Mouse (Mus musculus) kidney, embryonic 16.5 days (tissue): Measurements from ENCODE around the gene Rps3. TPM values are rescaled to one million over a fixed set of nuclear protein-coding genes. Genes with fewer than 3 reads are reported as not detected.

Experiments
- ATAC-seq: fragments of 200-750 bp; cut with Nextera tagmentation; 2 replicates; pipeline ENCODE4 v1.8.0; 2017; ENCODE audit warnings: moderate TSS enrichment; ENCODE audit not compliant: low FRiP score, low TSS enrichment
- H3K27ac ChIP-seq: fragments of 300-500 bp; sonication (generic); 2 replicates; pipeline ENCODE4 v1.5.1; 2014; ENCODE audit warnings: low read length
- H3K27me3 ChIP-seq: fragments of 300-500 bp; sonication (generic); 2 replicates; pipeline ENCODE4 v1.6.1; 2014; ENCODE audit warnings: low read length, control low read depth, mixed read lengths; ENCODE audit not compliant: insufficient read depth
- H3K36me3 ChIP-seq: fragments of 300-500 bp; sonication (generic); 2 replicates; pipeline ENCODE4 v1.6.1; 2014; ENCODE audit warnings: low read length, control low read depth, mixed read lengths; ENCODE audit not compliant: insufficient read depth
- H3K4me1 ChIP-seq: fragments of 300-500 bp; sonication (generic); 2 replicates; pipeline ENCODE4 v1.6.1; 2014; ENCODE audit warnings: low read length, control low read depth, mixed read lengths; ENCODE audit not compliant: insufficient read depth
- H3K4me2 ChIP-seq: fragments of 300-500 bp; sonication (generic); replicated peaks from 2 replicates; pipeline ENCODE4 v1.6.1; 2014; ENCODE audit warnings: low read depth, low read length
- H3K4me3 ChIP-seq: fragments of 300-500 bp; sonication (generic); 2 replicates; pipeline ENCODE4 v1.5.1; 2014; ENCODE audit warnings: mild to moderate bottlenecking, low read length
- H3K9ac ChIP-seq: fragments of 300-500 bp; sonication (generic); replicated peaks from 2 replicates; pipeline ENCODE4 v1.6.1; 2014; ENCODE audit warnings: low read length
- H3K9me3 ChIP-seq: fragments of 300-500 bp; sonication (generic); 2 replicates; pipeline ENCODE4 v1.6.1; 2016; ENCODE audit warnings: low read length, control low read depth
- WGBS: fragments of 180-500 bp; shearing (Covaris S2); extraction: QIAGEN DNeasy Blood & Tissue Kit; methylation state at CpG from one replicate; pipeline ENCODE4 v1.1.7; 2014; 5-methylcytosine and 5-hydroxymethylcytosine counted together
- polyA plus RNA-seq: library from polyadenylated mRNA; unstranded; fragments of >200 nt; fragmentation: Nextera tagmentation; extraction: Ambion mirVana; gene quantifications from 2 replicates; pipeline ENCODE4 v1.2.1, GENCODE M21; 2015

Rps3 gene
- polyA plus RNA-seq, 1 experiment from 2014 or later, result 752 TPM

GRCm38 (mm10) chr7:99483924-99484319, 384 bp upstream of the Rps3 start:
- Histone ChIP-seq H3K9me3 (no peaks in the 10 kb centered on the region), H3K27ac (no peak overlapping the region; the same call in 1 of the 2 replicates), H3K4me2 (peak overlapping the region; percentile 50), H3K9ac (peak overlapping the region; percentile 32; the same call in 1 of the 2 replicates), H3K4me3 (peak overlapping the region; percentile 85), H3K36me3 (peaks cover 34% of the 10 kb centered on the region), H3K27me3 (0 out of 2 replicates have a peak, but pooled peaks cover 5% of the 10 kb centered on the region), H3K4me1 (peaks cover 25% of the 10 kb centered on the region)
- peak; percentile 31; the same call in 1 of the 2 replicates for ATAC-seq
- WGBS, result 43% methylated on average over 8 of the region's 8 CpGs

DNA sequence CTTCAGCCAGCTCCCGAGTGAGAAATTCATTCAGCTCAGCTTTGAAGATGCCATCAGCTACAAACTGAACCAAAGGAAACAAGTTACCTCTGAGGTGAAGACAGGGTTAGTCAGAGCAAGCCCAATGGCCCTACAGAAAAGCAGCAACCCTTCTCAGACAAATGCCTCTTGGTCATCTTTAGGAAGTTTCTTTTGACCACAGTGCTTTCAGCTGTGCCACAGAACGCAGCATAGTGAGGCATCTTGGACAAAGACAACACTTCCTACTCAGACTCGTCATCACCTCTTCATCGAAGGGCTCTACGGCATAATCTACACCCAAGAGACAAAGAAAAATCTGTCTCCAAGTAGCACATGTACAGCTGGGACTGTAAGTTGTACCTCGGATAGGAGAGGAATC, 901 bp downstream of the Rps3 start:
- Histone ChIP-seq H3K36me3 (peaks cover 47% of the 10 kb centered on the region), H3K27me3 (0 out of 2 replicates have a peak, but pooled peaks cover 3% of the 10 kb centered on the region), H3K4me2 (peak overlapping the region; percentile 87), H3K9ac (peak overlapping the region; percentile 94), H3K4me3 (peak overlapping the region; percentile 85), H3K9me3 (no peaks in the 10 kb centered on the region), H3K4me1 (peaks cover 35% of the 10 kb centered on the region), H3K27ac (peak overlapping the region; percentile 82)
- 1% methylated on average over 6 of the region's 6 CpGs for WGBS
- no peak for ATAC-seq

- H3K4me3 ChIP-seq, result no peak overlapping the region
- H3K27me3 ChIP-seq, result no peaks in the 10 kb centered on the region
- H3K9me3 ChIP-seq, result no peaks in the 10 kb centered on the region
- H3K36me3 ChIP-seq, result peaks cover 80% of the 10 kb centered on the region
- no peak overlapping the region for H3K9ac ChIP-seq
- H3K4me2 ChIP-seq, result no peak overlapping the region
- no peak overlapping the region for H3K27ac ChIP-seq
- no peak for ATAC-seq
- 90% methylated on average over 5 of the region's 5 CpGs for WGBS
- peaks cover 33% of the 10 kb centered on the region for H3K4me1 ChIP-seq
Observed at GRCm38 (mm10) chr7:99477235-99477634, 6.3 kb downstream of the Rps3 start.

DNA sequence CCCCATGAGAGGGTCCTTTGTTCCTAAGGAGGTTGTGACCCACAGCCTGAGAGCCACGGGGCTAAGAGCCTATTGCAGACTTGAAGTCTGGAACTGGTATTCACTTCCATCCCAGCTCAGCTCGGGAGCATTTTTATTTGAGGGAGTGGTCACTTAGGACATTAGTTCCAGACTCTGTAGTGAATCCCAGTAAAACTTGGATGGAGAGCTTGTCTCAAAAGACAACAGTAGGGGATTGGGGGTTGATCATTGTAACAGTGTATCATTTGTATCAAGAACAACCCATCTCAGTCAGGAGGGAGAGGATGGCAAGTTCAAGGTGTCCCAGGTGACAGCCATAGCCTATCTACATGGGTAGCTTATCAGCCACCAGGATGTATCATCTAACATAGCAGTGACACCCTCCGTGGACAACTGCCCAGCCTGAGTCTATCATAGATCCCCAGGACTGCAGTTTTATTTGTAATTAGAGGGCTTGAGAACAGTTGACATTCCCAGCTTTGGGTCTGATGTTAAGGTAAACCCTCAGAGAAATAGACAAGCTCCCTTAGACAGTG, 6.9 kb downstream of the Rps3 start:
- no peak overlapping the region for H3K27ac ChIP-seq
- no peak for ATAC-seq
- WGBS, result 36% methylated on average over 3 of the region's 3 CpGs

DNA sequence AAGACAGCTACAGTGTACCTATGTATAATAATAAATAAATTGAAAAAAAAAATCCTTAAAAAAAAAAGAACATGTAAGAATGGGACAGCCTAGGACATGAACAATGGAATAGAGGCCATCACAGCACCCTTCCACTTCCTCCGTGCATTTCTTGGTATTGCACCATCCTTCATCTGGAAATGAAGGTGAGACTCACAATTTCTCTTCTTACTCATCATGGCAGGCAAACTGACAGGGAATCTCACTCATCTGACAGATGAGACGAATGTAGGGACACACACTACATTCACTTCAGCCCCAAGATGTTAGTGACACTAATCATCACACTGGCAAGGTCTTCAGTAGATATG, 8.0 kb downstream of the Rps3 start:
- no peak for ATAC-seq
- Histone ChIP-seq H3K27me3 (no peaks in the 10 kb centered on the region), H3K27ac (no peak overlapping the region), H3K4me1 (peaks cover 16% of the 10 kb centered on the region), H3K4me3 (no peak overlapping the region), H3K36me3 (peaks cover 71% of the 10 kb centered on the region), H3K4me2 (no peak overlapping the region), H3K9me3 (no peaks in the 10 kb centered on the region), H3K9ac (no peak overlapping the region)
- 87% methylated on average over 2 of the region's 2 CpGs for WGBS

More for the DNA sequence above, 6.9 kb downstream of the Rps3 start:
- Histone ChIP-seq H3K36me3 (peaks cover 78% of the 10 kb centered on the region), H3K27me3 (no peaks in the 10 kb centered on the region), H3K9me3 (no peaks in the 10 kb centered on the region), H3K4me1 (peaks cover 27% of the 10 kb centered on the region), H3K4me2 (no peak overlapping the region), H3K9ac (no peak overlapping the region), H3K4me3 (no peak overlapping the region)

GRCm38 (mm10) chr7:99474836-99475561, 8.5 kb downstream of the Rps3 start:
- H3K27ac ChIP-seq, result peak overlapping the region; percentile 29; the same call in 1 of the 2 replicates
- peaks cover 65% of the 10 kb centered on the region for H3K36me3 ChIP-seq
- 0 out of 2 replicates have a peak overlapping the region, but pooled peaks have one; percentile 2 for H3K9ac ChIP-seq
- ATAC-seq, result 0 out of 2 replicates have a peak, but pooled peaks have one; percentile 19
- H3K4me1 ChIP-seq, result peaks cover 11% of the 10 kb centered on the region; the same call in 1 of the 2 replicates
- no peaks in the 10 kb centered on the region for H3K9me3 ChIP-seq
- H3K4me2 ChIP-seq, result no peak overlapping the region
- no peaks in the 10 kb centered on the region for H3K27me3 ChIP-seq
- WGBS, result 63% methylated on average over 12 of the region's 12 CpGs
- no peak overlapping the region for H3K4me3 ChIP-seq

DNA sequence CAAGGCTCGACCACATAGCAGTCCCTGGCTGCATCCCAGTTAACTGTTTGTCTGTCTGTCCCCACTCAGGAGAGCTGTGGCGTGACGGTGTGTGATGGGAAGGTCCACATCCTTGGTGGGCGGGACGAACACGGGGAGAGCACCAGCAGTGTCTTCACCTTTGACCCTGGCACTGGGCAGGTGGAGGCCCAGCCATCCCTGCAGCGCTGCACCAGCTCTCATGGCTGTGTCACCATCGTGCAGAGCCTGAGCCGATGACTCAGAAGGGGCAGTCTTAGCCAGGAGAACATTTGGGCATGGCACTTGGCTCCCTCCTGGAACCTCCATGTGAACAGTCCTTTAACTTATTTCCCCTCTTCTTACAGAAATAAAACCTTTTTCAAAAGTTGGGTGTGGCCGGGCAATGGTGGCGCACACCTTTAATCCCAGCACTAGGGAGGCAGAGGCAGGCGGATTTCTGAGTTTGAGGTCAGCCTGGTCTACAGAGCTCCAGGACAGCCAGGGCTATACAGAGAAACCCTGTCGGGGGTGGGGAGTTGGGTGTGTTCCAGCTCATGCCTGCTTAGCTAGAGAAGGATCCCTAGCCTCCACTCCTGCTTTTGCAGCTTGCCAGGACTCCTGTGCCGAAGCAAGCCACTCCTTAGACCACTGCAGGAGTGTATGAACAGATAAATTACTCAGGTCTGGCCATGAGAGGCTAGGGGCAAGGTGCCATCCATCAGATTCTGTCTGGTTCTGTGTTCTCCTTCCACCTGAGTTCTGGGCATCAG, 9.7 kb downstream of the Rps3 start:
- no peak for ATAC-seq
- H3K9ac ChIP-seq, result no peak overlapping the region
- no peak overlapping the region for H3K27ac ChIP-seq
- WGBS, result 80% methylated on average over 14 of the region's 14 CpGs
- H3K27me3 ChIP-seq, result no peaks in the 10 kb centered on the region
- H3K9me3 ChIP-seq, result no peaks in the 10 kb centered on the region
- no peak overlapping the region for H3K4me2 ChIP-seq
- peaks cover 14% of the 10 kb centered on the region; the same call in 1 of the 2 replicates for H3K4me1 ChIP-seq
- H3K36me3 ChIP-seq, result peaks cover 53% of the 10 kb centered on the region
- no peak overlapping the region for H3K4me3 ChIP-seq

DNA sequence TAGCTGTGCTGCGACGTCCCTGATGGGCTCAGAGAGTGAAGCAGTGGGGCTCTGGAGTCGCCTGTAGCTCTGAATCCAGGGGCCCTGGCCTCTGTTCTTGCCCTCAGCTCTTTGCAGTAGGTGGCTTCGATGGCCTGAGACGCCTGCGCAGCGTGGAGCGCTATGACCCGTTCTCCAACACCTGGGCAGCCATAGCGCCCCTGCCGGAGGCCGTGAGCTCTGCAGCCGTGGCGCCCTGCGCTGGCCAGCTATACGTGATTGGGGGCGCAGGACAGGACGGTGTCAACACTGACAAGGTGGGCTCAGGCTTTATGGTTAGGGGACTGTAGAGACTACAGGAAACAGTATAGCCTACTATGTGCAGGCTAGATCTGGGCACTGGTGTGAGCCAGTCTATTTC, 12.0 kb downstream of the Rps3 start:
- H3K4me1 ChIP-seq, result peaks cover 16% of the 10 kb centered on the region
- ATAC-seq, result no peak
- 65% methylated on average over 18 of the region's 18 CpGs for WGBS
- H3K9me3 ChIP-seq, result no peaks in the 10 kb centered on the region
- no peak overlapping the region for H3K4me3 ChIP-seq
- H3K4me2 ChIP-seq, result no peak overlapping the region
- no peaks in the 10 kb centered on the region for H3K27me3 ChIP-seq
- no peak overlapping the region for H3K27ac ChIP-seq
- peaks cover 31% of the 10 kb centered on the region for H3K36me3 ChIP-seq
- H3K9ac ChIP-seq, result no peak overlapping the region

DNA sequence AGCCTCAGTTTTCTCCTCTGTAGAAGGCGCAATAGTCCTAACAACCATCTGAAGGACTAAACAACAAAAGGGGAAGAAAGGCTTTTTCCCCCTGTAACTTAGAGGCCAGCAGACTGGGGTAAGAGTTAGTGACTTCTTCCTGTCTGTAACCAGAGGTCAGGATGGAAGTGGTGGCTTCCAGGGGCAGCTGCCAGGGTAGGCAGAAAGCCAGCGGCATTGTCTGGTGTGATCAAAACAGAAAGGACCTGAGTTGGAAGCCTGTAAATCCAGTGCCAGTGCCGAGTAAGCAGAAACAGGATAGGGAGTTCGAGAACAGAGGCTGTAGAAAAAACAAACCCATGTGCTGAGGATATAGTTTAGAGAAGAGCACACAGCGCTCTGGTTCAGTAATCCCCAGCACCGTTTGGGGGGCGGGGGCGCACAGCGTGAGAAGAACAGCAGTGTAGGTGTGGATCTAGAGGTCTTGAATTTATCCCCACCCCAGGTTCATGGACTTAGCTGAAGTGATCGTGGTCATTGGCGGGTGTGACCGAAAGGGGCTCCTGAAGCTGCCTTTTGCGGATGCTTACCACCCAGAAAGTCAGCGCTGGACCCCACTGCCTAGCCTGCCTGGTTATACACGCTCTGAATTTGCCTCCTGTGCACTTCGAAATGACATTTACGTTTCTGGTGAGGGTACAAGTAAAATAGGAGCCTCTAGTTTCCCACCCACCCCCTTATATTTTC, 13.7 kb downstream of the Rps3 start:
- Histone ChIP-seq H3K9me3 (no peaks in the 10 kb centered on the region), H3K36me3 (peaks cover 25% of the 10 kb centered on the region), H3K27ac (peak overlapping the region; percentile 88; the same call in 1 of the 2 replicates), H3K4me3 (no peak overlapping the region), H3K27me3 (no peaks in the 10 kb centered on the region), H3K9ac (0 out of 2 replicates have a peak overlapping the region, but pooled peaks have one; percentile 9), H3K4me2 (no peak overlapping the region), H3K4me1 (peaks cover 26% of the 10 kb centered on the region)
- 67% methylated on average over 17 of the region's 17 CpGs for WGBS
- no peak for ATAC-seq
